Mouse (Mus musculus): ENCODE data around the gene Hdhd5. TPM values are rescaled to one million over a fixed set of nuclear protein-coding genes. Genes with fewer than 3 reads are reported as not detected.

The Hdhd5 gene
- total and polyA plus RNA-seq, 3 experiments, result 17.8 to 19.9 TPM; not detected in 1

DNA sequence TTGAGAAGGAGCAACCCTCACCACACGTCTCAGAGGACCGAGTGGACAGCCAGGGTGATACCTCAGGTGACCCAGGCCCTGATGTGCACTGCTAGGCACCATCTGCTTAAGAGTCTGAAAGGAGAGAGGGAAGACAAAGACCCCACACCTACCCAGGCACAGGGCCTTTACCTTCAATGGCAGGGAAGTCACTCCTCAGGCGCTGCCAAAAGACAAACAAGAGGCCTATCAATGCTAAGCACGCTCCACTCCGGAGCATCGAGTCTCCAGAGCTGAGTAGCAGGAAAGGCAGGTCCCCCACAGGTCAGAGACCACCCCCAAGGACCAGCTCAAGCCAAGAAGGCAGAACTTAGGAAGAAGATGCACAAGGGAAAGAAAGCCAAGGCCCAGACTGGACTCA is 14.2 kb downstream of the Hdhd5 start:
- no peak overlapping the region for H3K4me3 ChIP-seq (ENCODE audit: control insufficient read depth in 1 of 2, insufficient read depth in 1 of 2, low read depth in 2 of 2, low read length in 2 of 2)
- DNase-seq (ENCODE audit: low read depth, low spot score), result no peak
- no peak for TF ChIP-seq ZMIZ1 (IDR thresholded peaks at IDR 0.05; ENCODE audit: low read depth, low read length)
- no peak for TF ChIP-seq CHD2 (IDR thresholded peaks at IDR 0.05; ENCODE audit: low read length)
- no peak for TF ChIP-seq GABPA (IDR thresholded peaks at IDR 0.05; ENCODE audit: low read depth, low read length)
- TF ChIP-seq MAFK (IDR thresholded peaks at IDR 0.05; ENCODE audit: borderline replicate concordance, low read depth, low read length), result no peak
- no peak for TF ChIP-seq KAT2A (conservative IDR thresholded peaks at IDR 0.05; ENCODE audit: low read depth, low read length)
- no peak for TF ChIP-seq UBTF (IDR thresholded peaks at IDR 0.05; ENCODE audit: borderline replicate concordance, insufficient read depth, low read depth, low read length)
- no peak for TF ChIP-seq POLR2A (IDR thresholded peaks at IDR 0.05; ENCODE audit: control insufficient read depth in 1 of 2, insufficient read depth in 1 of 2, low read depth in 1 of 2, low read length in 2 of 2, poor library complexity in 1 of 2)
- TF ChIP-seq ETS1 (IDR thresholded peaks at IDR 0.05; ENCODE audit: low read depth, low read length), result no peak
- no peak for TF ChIP-seq MAX (IDR thresholded peaks at IDR 0.05; ENCODE audit: low read length)
- no peak for TF ChIP-seq ZNF384 (IDR thresholded peaks at IDR 0.05; ENCODE audit: low read depth, low read length)
- no peaks in the 10 kb centered on the region for H3K27me3 ChIP-seq (ENCODE audit: control insufficient read depth in 1 of 2, insufficient read depth in 2 of 2, low read length in 2 of 2)
- H3K9me3 ChIP-seq (replicated peaks; ENCODE audit: insufficient read depth, low read length), result no peaks in the 10 kb centered on the region
- H3K36me3 ChIP-seq (ENCODE audit: control insufficient read depth in 1 of 2, insufficient read depth in 2 of 2, low read length in 2 of 2), result peaks cover 0 to 18% of the 10 kb centered on the region in 2 experiments; a peak in 3 of 4 replicates
- H3K79me2 ChIP-seq (ENCODE audit: control insufficient read depth, insufficient read depth, low read length, poor library complexity), result no peaks in the 10 kb centered on the region
- peak overlapping the region; percentile 58 for H3K27ac ChIP-seq (ENCODE audit: control insufficient read depth, low read depth, low read length)
- H3K4me1 ChIP-seq (ENCODE audit: control insufficient read depth in 1 of 2, insufficient read depth in 2 of 2, low read length in 2 of 2), result peaks cover 9 to 17% of the 10 kb centered on the region in 2 experiments
- H3K9ac ChIP-seq (ENCODE audit: control insufficient read depth, low read depth, low read length, poor library complexity, severe bottlenecking), result no peak overlapping the region

GRCm38 (mm10) chr6:120516422-120516821 is 14.7 kb downstream of the Hdhd5 start:
- Histone ChIP-seq H3K9me3 (replicated peaks; ENCODE audit: insufficient read depth, low read length) (no peaks in the 10 kb centered on the region), H3K27ac (ENCODE audit: control insufficient read depth, low read depth, low read length) (peak overlapping the region; percentile 58), H3K4me3 (ENCODE audit: control insufficient read depth in 1 of 2, insufficient read depth in 1 of 2, low read depth in 2 of 2, low read length in 2 of 2) (no peak overlapping the region), H3K9ac (ENCODE audit: control insufficient read depth, low read depth, low read length, poor library complexity, severe bottlenecking) (no peak overlapping the region), H3K36me3 (ENCODE audit: control insufficient read depth in 1 of 2, insufficient read depth in 2 of 2, low read length in 2 of 2) (peaks cover 0 to 18% of the 10 kb centered on the region in 2 experiments; a peak in 3 of 4 replicates), H3K4me1 (ENCODE audit: control insufficient read depth in 1 of 2, insufficient read depth in 2 of 2, low read length in 2 of 2) (peaks cover 9 to 17% of the 10 kb centered on the region in 2 experiments), H3K27me3 (ENCODE audit: control insufficient read depth in 1 of 2, insufficient read depth in 2 of 2, low read length in 2 of 2) (no peaks in the 10 kb centered on the region), H3K79me2 (ENCODE audit: control insufficient read depth, insufficient read depth, low read length, poor library complexity) (no peaks in the 10 kb centered on the region)
- peak; percentile 81 for DNase-seq (ENCODE audit: low read depth, low spot score)
- 0 out of 2 replicates have a peak, but pooled peaks have one; percentile 13 for TF ChIP-seq ZC3H11A (IDR thresholded peaks at IDR 0.05; ENCODE audit: low read depth, low read length)
- TF ChIP-seq MYC (IDR thresholded peaks at IDR 0.05; ENCODE audit: low read depth, low read length), result peak; percentile 79; the same call in 1 of the 2 replicates
- TF ChIP-seq ZNF384 (IDR thresholded peaks at IDR 0.05; ENCODE audit: low read depth, low read length), result peak; percentile 93
- peak; percentile 84 for TF ChIP-seq MAFK (IDR thresholded peaks at IDR 0.05; ENCODE audit: borderline replicate concordance, low read depth, low read length)
- peak; percentile 99 for TF ChIP-seq GATA1 (IDR thresholded peaks at IDR 0.05; ENCODE audit: low read depth, low read length)
- TF ChIP-seq SIN3A (IDR thresholded peaks at IDR 0.05; ENCODE audit: low read length), result peak; percentile 75
- peak; percentile 17; the same call in 1 of the 2 replicates for TF ChIP-seq NRF1 (IDR thresholded peaks at IDR 0.05; ENCODE audit: insufficient read depth, low read depth, low read length, poor library complexity, severe bottlenecking)
- TF ChIP-seq MAX (IDR thresholded peaks at IDR 0.05; ENCODE audit: low read length), result no peak
- TF ChIP-seq POLR2AphosphoS5 (IDR thresholded peaks at IDR 0.05; ENCODE audit: borderline replicate concordance, low read depth, low read length), result no peak
- TF ChIP-seq EP300 (IDR thresholded peaks at IDR 0.05; ENCODE audit: low read depth in 1 of 2, low read length in 2 of 2), result peak; percentile 98 to 99
- TF ChIP-seq CHD1 (IDR thresholded peaks at IDR 0.05; ENCODE audit: low read depth, low read length), result no peak; the same call in 1 of the 2 replicates
- peak; percentile 96 for TF ChIP-seq RCOR1 (IDR thresholded peaks at IDR 0.05; ENCODE audit: low read depth, low read length)
- TF ChIP-seq ETS1 (IDR thresholded peaks at IDR 0.05; ENCODE audit: low read depth, low read length), result peak; percentile 87
- TF ChIP-seq JUND (IDR thresholded peaks at IDR 0.05; ENCODE audit: low read depth, low read length), result peak; percentile 71; the same call in 1 of the 2 replicates
- TF ChIP-seq MYB (IDR thresholded peaks at IDR 0.05; ENCODE audit: low read depth, low read length), result peak; percentile 79
- no peak for TF ChIP-seq E2F4 (IDR thresholded peaks at IDR 0.05; ENCODE audit: borderline replicate concordance, low read depth, low read length)
- TF ChIP-seq TAL1 (IDR thresholded peaks at IDR 0.05; ENCODE audit: low read length), result peak; percentile 94
- 0 out of 2 replicates have a peak, but pooled peaks have one; percentile 14 for TF ChIP-seq GABPA (IDR thresholded peaks at IDR 0.05; ENCODE audit: low read depth, low read length)
- 0 out of 2 replicates have a peak, but pooled peaks have one; percentile 50 for TF ChIP-seq ZMIZ1 (IDR thresholded peaks at IDR 0.05; ENCODE audit: low read depth, low read length)
- TF ChIP-seq UBTF (IDR thresholded peaks at IDR 0.05; ENCODE audit: borderline replicate concordance, insufficient read depth, low read depth, low read length), result no peak
- TF ChIP-seq SMC3 (IDR thresholded peaks at IDR 0.05; ENCODE audit: low read depth, low read length), result peak; percentile 20; the same call in 1 of the 2 replicates
- TF ChIP-seq ELF1 (IDR thresholded peaks at IDR 0.05; ENCODE audit: low read depth, low read length), result no peak
- peak in 2 of 3 experiments; percentile 14 to 59; a peak in 2 of 6 replicates for TF ChIP-seq CTCF (IDR thresholded peaks at IDR 0.05 in 2 of 3, conservative IDR thresholded peaks at IDR 0.05 in 1 of 3; ENCODE audit: control insufficient read depth in 1 of 3, insufficient read depth in 1 of 3, low read depth in 2 of 3, low read length in 3 of 3, poor library complexity in 1 of 3, severe bottlenecking in 1 of 3)
- TF ChIP-seq MEF2A (IDR thresholded peaks at IDR 0.05; ENCODE audit: extremely low read depth, insufficient replicate concordance, low read depth, low read length, poor library complexity, severe bottlenecking), result peak; percentile 62; the same call in 1 of the 2 replicates
- TF ChIP-seq MXI1 (IDR thresholded peaks at IDR 0.05; ENCODE audit: low read depth, low read length), result peak; percentile 67
- 0 out of 2 replicates have a peak, but pooled peaks have one; percentile 39 for TF ChIP-seq CHD2 (IDR thresholded peaks at IDR 0.05; ENCODE audit: low read length)
- TF ChIP-seq POLR2AphosphoS2 (IDR thresholded peaks at IDR 0.05; ENCODE audit: low read length), result no peak
